Mouse (Mus musculus) kidney, adult 2 months (tissue): Measurements from ENCODE around the gene Kazald1. TPM values are rescaled to one million over a fixed set of nuclear protein-coding genes. Genes with fewer than 3 reads are reported as not detected.
"Not testable (repeated sequence)": the region's sequence is repeated elsewhere in the genome, so short reads cannot be mapped to it uniquely, and the experiment has no call there.

Experiments used
- DNase-seq: peaks from one replicate; pipeline ENCODE4 v3.0.0; 2021
- H3K27ac ChIP-seq: fragments of 200-500 bp; 2 replicates; pipeline ENCODE4 v1.5.1; 2012; ENCODE audit warnings: low read depth, low read length, control low read depth, inconsistent platforms; ENCODE audit not compliant: insufficient read depth
- H3K27me3 ChIP-seq: fragments of 200-500 bp; replicated peaks from 2 replicates; pipeline ENCODE4 v1.6.1; 2012; ENCODE audit warnings: mild to moderate bottlenecking, moderate library complexity, low read length, inconsistent platforms; ENCODE audit not compliant: control insufficient read depth, insufficient read depth
- H3K36me3 ChIP-seq: fragments of 200-500 bp; 2 replicates; pipeline ENCODE4 v1.6.1; 2012; ENCODE audit warnings: mild to moderate bottlenecking, moderate library complexity, low read length, inconsistent platforms; ENCODE audit not compliant: control insufficient read depth, insufficient read depth
- H3K4me1 ChIP-seq: fragments of 200-500 bp; 2 replicates; pipeline ENCODE4 v1.6.1; 2011; ENCODE audit warnings: low read length; ENCODE audit not compliant: control insufficient read depth, insufficient read depth
- H3K4me3 ChIP-seq: fragments of 200-500 bp; 2 replicates; pipeline ENCODE4 v1.5.1; 2011; ENCODE audit warnings: mild to moderate bottlenecking, low read depth, low read length, control low read depth; ENCODE audit not compliant: insufficient read depth
- CTCF ChIP-seq: fragments of 200-500 bp; conservative IDR thresholded peaks from 2 replicates; pipeline ENCODE4 v1.5.1; 2011; ENCODE audit warnings: low read depth, mild to moderate bottlenecking, control low read depth, low read length, moderate library complexity, mixed read lengths; ENCODE audit not compliant: insufficient read depth, insufficient read length
- POLR2A ChIP-seq: fragments of 200-500 bp; IDR thresholded peaks from one replicate; pipeline ENCODE4 v1.6.1; 2011; ENCODE audit warnings: low read depth, low read length, control low read depth
- WGBS: fragments of 180-500 bp; shearing (Covaris S2); methylation state at CpG from one replicate; pipeline ENCODE4 v1.1.7; 2018; 5-methylcytosine and 5-hydroxymethylcytosine counted together
- polyA plus RNA-seq: library from polyadenylated mRNA; depleted of rRNA; stranded (reverse); fragments of >200 nt; gene quantifications from 2 replicates; pipeline ENCODE4 v1.2.3, GENCODE M21; 2012

Gene Kazald1
- polyA plus RNA-seq, 1 experiment = 1.9 TPM

- no peak overlapping the region for H3K4me3 ChIP-seq
- H3K36me3 ChIP-seq = no peaks in the 10 kb centered on the region; the same call in 1 of the 2 replicates
- TF ChIP-seq POLR2A = no peak
- TF ChIP-seq CTCF = peak; percentile 82
- no peak overlapping the region for H3K27ac ChIP-seq
- peak; percentile 91 for DNase-seq
- H3K27me3 ChIP-seq = no peaks in the 10 kb centered on the region
- H3K4me1 ChIP-seq = peaks cover 7% of the 10 kb centered on the region; the same call in 1 of the 2 replicates
- 29% methylated on average over 20 of the region's 20 CpGs for WGBS
Measured at GRCm38 (mm10) chr19:45030746-45031693, 44.0 kb upstream of the Kazald1 start.

- Histone ChIP-seq H3K27me3 (no peaks in the 10 kb centered on the region), H3K27ac (no peak overlapping the region), H3K36me3 (no peaks in the 10 kb centered on the region), H3K4me3 (no peak overlapping the region), H3K4me1 (peaks cover 7% of the 10 kb centered on the region; the same call in 1 of the 2 replicates)
- DNase-seq = peak; percentile 85
- no peak for TF ChIP-seq POLR2A
- TF ChIP-seq CTCF = peak; percentile 93
- WGBS = 20% methylated on average over 4 of the region's 4 CpGs
Measured at GRCm38 (mm10) chr19:45031780-45032179, 43.3 kb upstream of the Kazald1 start.

GRCm38 (mm10) chr19:45032570-45033332 lies 42.3 kb upstream of the Kazald1 start:
- 50% methylated on average over 17 of the region's 17 CpGs for WGBS
- Histone ChIP-seq H3K4me1 (peaks cover 7% of the 10 kb centered on the region; the same call in 1 of the 2 replicates), H3K4me3 (no peak overlapping the region), H3K36me3 (no peaks in the 10 kb centered on the region), H3K27me3 (no peaks in the 10 kb centered on the region), H3K27ac (no peak overlapping the region)
- TF ChIP-seq CTCF = peak; percentile 44; the same call in 1 of the 2 replicates
- TF ChIP-seq POLR2A = no peak
- DNase-seq = no peak

- WGBS = 44% methylated on average over 16 of the region's 16 CpGs
- no peak overlapping the region for H3K27ac ChIP-seq
- H3K4me1 ChIP-seq = no peaks in the 10 kb centered on the region
- H3K27me3 ChIP-seq = no peaks in the 10 kb centered on the region
- TF ChIP-seq CTCF (peak; percentile 49), POLR2A (no peak)
- no peak for DNase-seq
- H3K36me3 ChIP-seq = no peaks in the 10 kb centered on the region
- no peak overlapping the region for H3K4me3 ChIP-seq
Measured at GRCm38 (mm10) chr19:45036867-45037266, 38.2 kb upstream of the Kazald1 start.

GRCm38 (mm10) chr19:45038198-45038597 lies 36.8 kb upstream of the Kazald1 start:
- not testable (repeated sequence) for H3K27me3 ChIP-seq, H3K36me3 ChIP-seq, H3K4me3 ChIP-seq, H3K27ac ChIP-seq, DNase-seq, H3K4me1 ChIP-seq
- WGBS = 89% methylated on average over 7 of the region's 7 CpGs

- no peaks in the 10 kb centered on the region for H3K36me3 ChIP-seq
- H3K4me1 ChIP-seq = no peaks in the 10 kb centered on the region
- no peak overlapping the region for H3K4me3 ChIP-seq
- DNase-seq = no peak
- TF ChIP-seq CTCF (no peak), POLR2A (no peak)
- H3K27me3 ChIP-seq = no peaks in the 10 kb centered on the region; the same call in 1 of the 2 replicates
- no peak overlapping the region for H3K27ac ChIP-seq
- WGBS = 51% methylated on average over 13 of the region's 13 CpGs
Measured at GRCm38 (mm10) chr19:45040214-45040613, 34.8 kb upstream of the Kazald1 start.

GRCm38 (mm10) chr19:45044389-45044927 lies 30.6 kb upstream of the Kazald1 start:
- Histone ChIP-seq H3K4me3 (no peak overlapping the region), H3K27ac (no peak overlapping the region), H3K27me3 (no peaks in the 10 kb centered on the region; the same call in 1 of the 2 replicates), H3K36me3 (no peaks in the 10 kb centered on the region), H3K4me1 (no peaks in the 10 kb centered on the region)
- WGBS = 46% methylated on average over 11 of the region's 11 CpGs
- no peak for DNase-seq
- TF ChIP-seq CTCF = no peak
- no peak for TF ChIP-seq POLR2A
